Mouse (Mus musculus): ENCODE data around the gene Irgm2. TPM values are rescaled to one million over a fixed set of nuclear protein-coding genes. Genes with fewer than 3 reads are reported as not detected.
"Not testable (repeated sequence)": the region's sequence is repeated elsewhere in the genome, so short reads cannot be mapped to it uniquely, and the experiment has no call there.

The Irgm2 gene
- polyA plus RNA-seq, 1 experiment: 29.1 TPM

- 18% methylated on average over 9 of the region's 9 CpGs for WGBS
- no peak for DNase-seq (ENCODE audit: low read depth, low spot score)
Observed at GRCm38 (mm10) chr11:58211062-58211681, 11.8 kb downstream of the Irgm2 start.

- no peak for DNase-seq (ENCODE audit: low read depth, low spot score)
- 56% methylated on average over 2 of the region's 2 CpGs for WGBS
Observed at GRCm38 (mm10) chr11:58211682-58212067, 12.3 kb downstream of the Irgm2 start.

GRCm38 (mm10) chr11:58213673-58214342 is 14.4 kb downstream of the Irgm2 start:
- DNase-seq (ENCODE audit: low read depth, low spot score): no peak
- 89% methylated on average over 7 of the region's 7 CpGs for WGBS

- DNase-seq (ENCODE audit: low read depth, low spot score): peak; percentile 81
- 16% methylated on average over 17 of the region's 17 CpGs for WGBS
Observed at GRCm38 (mm10) chr11:58214391-58215048, 15.1 kb downstream of the Irgm2 start.

- 0% methylated on average over 2 of the region's 3 CpGs for WGBS
- DNase-seq (ENCODE audit: low read depth, low spot score): not testable (repeated sequence)
Observed at GRCm38 (mm10) chr11:58215049-58215430, 15.6 kb downstream of the Irgm2 start.

- 48% methylated on average over 5 of the region's 5 CpGs for WGBS
- no peak for DNase-seq (ENCODE audit: low read depth, low spot score)
Observed at GRCm38 (mm10) chr11:58215814-58216213, 16.4 kb downstream of the Irgm2 start.

- WGBS: 71% methylated on average over 6 of the region's 6 CpGs
- DNase-seq (ENCODE audit: low read depth, low spot score): no peak
Observed at GRCm38 (mm10) chr11:58216823-58217222, 17.4 kb downstream of the Irgm2 start.

- WGBS: 15% methylated on average over 4 of the region's 4 CpGs
- DNase-seq (ENCODE audit: low read depth, low spot score): no peak
Observed at GRCm38 (mm10) chr11:58223751-58224150, 24.3 kb downstream of the Irgm2 start.

GRCm38 (mm10) chr11:58224313-58224712 is 24.9 kb downstream of the Irgm2 start:
- no peak for DNase-seq (ENCODE audit: low read depth, low spot score)
- WGBS: 13% methylated on average over 7 of the region's 7 CpGs

- 56% methylated on average over 2 of the region's 2 CpGs for WGBS
- DNase-seq (ENCODE audit: low read depth, low spot score): not testable (repeated sequence)
Observed at GRCm38 (mm10) chr11:58224872-58225271, 25.5 kb downstream of the Irgm2 start.

GRCm38 (mm10) chr11:58225655-58226054 is 26.2 kb downstream of the Irgm2 start:
- no peak for DNase-seq (ENCODE audit: low read depth, low spot score)
- 8% methylated on average over 5 of the region's 5 CpGs for WGBS

- no peak for DNase-seq (ENCODE audit: low read depth, low spot score)
Observed at GRCm38 (mm10) chr11:58226425-58226824, 27.0 kb downstream of the Irgm2 start.

GRCm38 (mm10) chr11:58228021-58228420 is 28.6 kb downstream of the Irgm2 start:
- DNase-seq (ENCODE audit: low read depth, low spot score): not testable (repeated sequence)
- 80% methylated on average over 2 of the region's 2 CpGs for WGBS

- WGBS: 68% methylated on average over 16 of the region's 16 CpGs
- no peak for DNase-seq (ENCODE audit: low read depth, low spot score)
Observed at GRCm38 (mm10) chr11:58230396-58230910, 31.0 kb downstream of the Irgm2 start.

GRCm38 (mm10) chr11:58231156-58231555 is 31.7 kb downstream of the Irgm2 start:
- no peak for DNase-seq (ENCODE audit: low read depth, low spot score)
- WGBS: 89% methylated on average over 8 of the region's 8 CpGs

GRCm38 (mm10) chr11:58234551-58234950 is 35.1 kb downstream of the Irgm2 start:
- not testable (repeated sequence) for DNase-seq (ENCODE audit: low read depth, low spot score)

GRCm38 (mm10) chr11:58235152-58235551 is 35.7 kb downstream of the Irgm2 start:
- no peak for DNase-seq (ENCODE audit: low read depth, low spot score)
- WGBS: 29% methylated on average over 6 of the region's 6 CpGs

More at GRCm38 (mm10) chr11:58234551-58234950, 35.1 kb downstream of the Irgm2 start:
- 68% methylated on average over 3 of the region's 3 CpGs for WGBS

- peak; percentile 75 for DNase-seq (ENCODE audit: low read depth, low spot score)
Observed at GRCm38 (mm10) chr11:58238840-58239791, 39.7 kb downstream of the Irgm2 start.

GRCm38 (mm10) chr11:58247294-58247693 is 47.9 kb downstream of the Irgm2 start:
- no peak for DNase-seq (ENCODE audit: low read depth, low spot score)

More at GRCm38 (mm10) chr11:58238840-58239791, 39.7 kb downstream of the Irgm2 start:
- 4% methylated on average over 37 of the region's 37 CpGs for WGBS

More at GRCm38 (mm10) chr11:58247294-58247693, 47.9 kb downstream of the Irgm2 start:
- 28% methylated on average over 4 of the region's 4 CpGs for WGBS
